ENCODE assay signal across 27 mouse cellular contexts in the genomic region with DNA sequence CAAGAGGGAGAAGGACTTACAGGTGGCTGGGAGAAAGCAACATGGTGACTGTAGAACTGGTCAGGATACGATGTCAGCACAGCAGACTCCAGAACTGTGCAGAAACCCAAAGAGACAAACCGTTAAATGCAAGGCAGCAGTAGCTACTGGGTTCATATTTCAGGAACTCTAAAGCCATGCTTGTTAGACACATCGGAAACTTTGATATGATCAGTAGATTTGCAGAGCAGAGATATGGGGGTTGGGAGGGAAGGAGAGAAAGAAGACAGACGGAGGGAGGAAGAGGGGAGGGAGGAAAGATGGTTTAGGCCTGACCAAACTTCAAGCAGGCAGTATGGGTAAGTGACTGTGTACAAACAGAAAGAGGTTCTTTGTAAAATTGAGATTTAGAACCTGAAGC. TPM values are rescaled to one million over a fixed set of nuclear protein-coding genes. Genes with fewer than 3 reads are reported as not detected.
DNase-seq lines count a peak whose midpoint lies in the region; ATAC-seq and TF ChIP-seq lines count a peak whose summit lies in the region.
"Had no signal": no experiment of that assay in that cellular context is flagged by ENCODE, and none has a peak within 500 bp of the region (broad histone marks: within the 10 kb centered on the region; RNA-seq: fewer than 3 reads in every experiment).

No protein-coding gene starts in this region.

- H3K27ac ChIP-seq in embryonic facial prominence, embryonic 14.5 days (replicated peaks; ENCODE audit: low read depth, low read length): no peak overlapping the region
- H3K27ac ChIP-seq: embryonic facial prominence, embryonic 13.5 days; forebrain, embryonic 13.5 days; forebrain, embryonic 15.5 days had no signal

- no peak overlapping the region for H3K9ac ChIP-seq in embryonic facial prominence, embryonic 14.5 days (ENCODE audit: low read depth, low read length)
- H3K9ac ChIP-seq: embryonic facial prominence, embryonic 13.5 days; forebrain, embryonic 13.5 days; forebrain, embryonic 15.5 days; forebrain, postnatal 0 days had no signal

- no peak for TF ChIP-seq CTCF in G1E (IDR thresholded peaks at IDR 0.05; ENCODE audit: low read depth, low read length)

- WGBS in embryonic facial prominence, embryonic 14.5 days: 21% methylated on average over 4 of the region's 4 CpGs

- intact Hi-C loops in gastrocnemius, postnatal 14 days (cut with DNase I; ENCODE audit: low total_unique reads): no loop called here

- H3K4me1 ChIP-seq in G1E (ENCODE audit: insufficient read depth, low read depth, low read length): peaks cover 34% of the 10 kb centered on the region
- H3K4me1 ChIP-seq in embryonic facial prominence, embryonic 14.5 days (ENCODE audit: control insufficient read depth, insufficient read depth, low read length): no peaks in the 10 kb centered on the region
- H3K4me1 ChIP-seq: forebrain, embryonic 13.5 days; forebrain, embryonic 15.5 days had no signal

- no peaks in the 10 kb centered on the region for H3K36me3 ChIP-seq in G1E (replicated peaks)
- H3K36me3 ChIP-seq in embryonic facial prominence, embryonic 14.5 days (ENCODE audit: control insufficient read depth, insufficient read depth, low read length): no peaks in the 10 kb centered on the region
- H3K36me3 ChIP-seq: embryonic facial prominence, embryonic 13.5 days; forebrain, embryonic 15.5 days had no signal

- peak; percentile 18; the same call in 1 of the 2 replicates for ATAC-seq in G1E (ENCODE audit: extremely low read depth, insufficient number of reproducible peaks, low FRiP score, poor library complexity, severe bottlenecking)
- ATAC-seq in embryonic facial prominence, embryonic 14.5 days (ENCODE audit: low read depth): no peak
- ATAC-seq in inflammation-experienced regulatory T-cells, adult 6 months: no peak
- ATAC-seq: activated CD4-positive, CD25-positive, alpha-beta regulatory T cell, adult 4 months; CD4-positive, CD25-positive, alpha-beta regulatory T cell, adult 4 months; forebrain, embryonic 13.5 days; forebrain, embryonic 15.5 days; forebrain, postnatal 0 days; Patski had no signal

- no peak overlapping the region for H3K4me3 ChIP-seq in G1E (ENCODE audit: low read depth, low read length)
- H3K4me3 ChIP-seq in embryonic facial prominence, embryonic 14.5 days (ENCODE audit: low read depth, low read length): no peak overlapping the region
- H3K4me3 ChIP-seq: embryonic facial prominence, embryonic 13.5 days; forebrain, embryonic 13.5 days; forebrain, embryonic 15.5 days had no signal

- no peak overlapping the region for H3K4me2 ChIP-seq in embryonic facial prominence, embryonic 14.5 days (ENCODE audit: low read depth, low read length)
- H3K4me2 ChIP-seq: embryonic facial prominence, embryonic 13.5 days; forebrain, embryonic 13.5 days; forebrain, embryonic 15.5 days had no signal

- H3K27me3 ChIP-seq in G1E (ENCODE audit: insufficient read depth, low read length): no peaks in the 10 kb centered on the region
- no peaks in the 10 kb centered on the region for H3K27me3 ChIP-seq in embryonic facial prominence, embryonic 14.5 days (replicated peaks; ENCODE audit: control insufficient read depth, insufficient read depth, low read length)
- H3K27me3 ChIP-seq: CH12.LX; embryonic facial prominence, embryonic 13.5 days; forebrain, embryonic 13.5 days; forebrain, embryonic 15.5 days; Patski had no signal

- H3K9me3 ChIP-seq in G1E (replicated peaks): peaks cover 10% of the 10 kb centered on the region
- no peaks in the 10 kb centered on the region for H3K9me3 ChIP-seq in embryonic facial prominence, embryonic 14.5 days (ENCODE audit: control insufficient read depth, low read length)
- H3K9me3 ChIP-seq: embryonic facial prominence, embryonic 13.5 days; forebrain, embryonic 13.5 days; forebrain, embryonic 15.5 days had no signal

- DNase-seq in heart, adult 11 months: peak; percentile 7
- no peak for DNase-seq in heart, postnatal 4 days
- peak; percentile 83 for DNase-seq in 416B (ENCODE audit: low read depth)
- DNase-seq in G1E (ENCODE audit: low spot score): no peak
- peak; percentile 24 for DNase-seq in embryonic facial prominence, embryonic 14.5 days (ENCODE audit: low spot score)
- DNase-seq in thymus, adult 18-20 months: no peak
- DNase-seq in gastrocnemius, postnatal 14 days: no peak
- DNase-seq: adrenal gland, adult 8-10 months; adrenal gland, postnatal 14 days; adrenal gland, postnatal 36 days; B cell, adult 2 months; cerebellum, adult 11-12 months; cerebellum, adult 2 months; cerebellum, adult 9-10 months; cerebellum, postnatal 10 days; cerebellum, postnatal 25 days; forebrain, postnatal 0 days had no signal

RNA-seq across cellular contexts. Expression of gene Asb17, which starts 6.4 kb away (rescaled TPM):
- not detected for total RNA-seq in heart, postnatal 4 days (2021)
- total RNA-seq in G1E (2014; fragmentation: Nextera tagmentation) (3.1 and 5.5 TPM in 2 replicates), G1E (2017) (2.8 and 3.1 TPM in 2 replicates)
- polyA plus RNA-seq in G1E (2012): 0.08 TPM in 1 of 2 replicates, not detected in the other
- polyA plus RNA-seq in embryonic facial prominence, embryonic 14.5 days (2014; fragmentation: Nextera tagmentation; extraction: Ambion mirVana): 0.63 and 1.0 TPM in 2 replicates
- not detected for polyA plus RNA-seq in inflammation-experienced regulatory T-cells, adult 6 months (2017; shearing (Covaris generic))
- not detected for total RNA-seq in gastrocnemius, postnatal 14 days (2021)
- total RNA-seq: adrenal gland, adult 18-20 months; adrenal gland, adult 8-10 months; adrenal gland, postnatal 14 days; adrenal gland, postnatal 36 days; forebrain, postnatal 0 days had no signal
- polyA plus RNA-seq: CD4-positive, CD25-positive, alpha-beta regulatory T cell, adult 4 months; cerebellum, adult 2 months; cortical plate, adult 2 months; forebrain, embryonic 13.5 days; forebrain, postnatal 0 days had no signal

Comparison
In these comparisons a context has a peak if more than half of its experiments do, and no peak if none do; other contexts are left out.
1. DNase-seq: peak in heart, adult 11 months (single experiment), 416B (single experiment) and embryonic facial prominence, embryonic 14.5 days (single experiment); none in heart, postnatal 4 days (single experiment), G1E (single experiment), thymus, adult 18-20 months (0 of 2) and gastrocnemius, postnatal 14 days (single experiment).